Mouse (Mus musculus) E14TG2a.4 (cell line): ENCODE data around the gene Syngr1.

Source experiments
- H3K27me3 ChIP-seq: 2 replicates; pipeline ENCODE4 v1.6.1; 2014; ENCODE audit warnings: low read length, control low read depth; ENCODE audit not compliant: insufficient read depth
- H3K36me3 ChIP-seq: 2 replicates; pipeline ENCODE4 v1.6.1; 2014; ENCODE audit warnings: low read length, control low read depth; ENCODE audit not compliant: insufficient read depth
- H3K4me1 ChIP-seq: replicated peaks from 2 replicates; pipeline ENCODE4 v1.6.1; 2014; ENCODE audit warnings: low read depth, low read length, control low read depth
- H3K4me3 ChIP-seq: replicated peaks from 2 replicates; pipeline ENCODE4 v1.5.1; 2014; ENCODE audit warnings: mild to moderate bottlenecking, low read length
- H3K9me3 ChIP-seq: 2 replicates; pipeline ENCODE4 v1.6.1; 2014; ENCODE audit warnings: low read length, control low read depth
- CTCF ChIP-seq: conservative IDR thresholded peaks from 2 replicates; pipeline ENCODE4 v1.5.1; 2014; ENCODE audit warnings: low read length
- NANOG ChIP-seq: IDR thresholded peaks from 2 replicates; pipeline ENCODE4 v1.6.1; 2014; ENCODE audit warnings: borderline replicate concordance, low read length, mixed read lengths
- POU5F1 ChIP-seq: IDR thresholded peaks from 2 replicates; pipeline ENCODE4 v1.6.1; 2014; ENCODE audit warnings: low read length, borderline replicate concordance

The Syngr1 gene

DNA sequence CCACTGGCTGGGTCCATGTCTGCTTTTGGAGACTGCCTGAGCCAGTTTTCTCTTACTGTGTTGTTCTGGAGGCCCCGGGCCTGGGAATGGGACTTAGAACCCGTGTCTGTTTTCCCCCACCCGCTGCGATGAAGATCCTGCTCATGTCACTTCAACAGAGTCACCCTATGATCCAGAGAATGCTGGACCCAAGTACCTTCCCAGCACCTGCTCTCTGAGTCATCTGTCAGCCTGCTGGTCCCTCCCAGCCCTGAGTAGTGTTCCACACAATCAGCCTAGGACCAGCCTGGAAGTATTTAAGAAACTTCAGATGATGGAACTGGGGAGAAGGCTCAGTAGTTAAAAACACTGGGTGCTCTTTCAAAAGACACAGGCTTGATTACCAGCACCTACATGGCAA lies 72.6 kb downstream of the Syngr1 start:
- TF ChIP-seq POU5F1 (no peak), NANOG (no peak), CTCF (no peak)
- peaks cover 70% of the 10 kb centered on the region for H3K4me1 ChIP-seq
- no peaks in the 10 kb centered on the region for H3K9me3 ChIP-seq

DNA sequence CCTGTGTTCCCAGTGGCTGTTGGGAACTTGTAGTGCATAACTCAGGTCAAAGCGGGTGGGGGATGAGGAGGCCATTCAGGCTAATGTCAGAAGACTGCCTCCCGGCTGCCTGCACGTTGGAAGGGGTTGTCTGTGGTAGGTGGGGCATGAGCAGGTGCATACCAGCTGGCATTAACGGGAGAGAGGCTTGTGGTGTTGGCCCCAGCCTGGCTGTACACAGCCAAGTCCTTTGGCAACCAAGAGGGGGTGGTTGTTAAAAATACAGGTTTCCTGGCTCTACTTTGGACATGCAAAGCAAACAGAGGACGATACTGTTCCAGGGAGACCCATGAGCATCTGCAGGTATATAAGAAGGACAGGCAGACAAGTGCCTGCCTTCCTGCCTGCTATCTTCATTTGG lies 74.3 kb downstream of the Syngr1 start:
- Histone ChIP-seq H3K36me3 (peaks cover 30% of the 10 kb centered on the region), H3K4me3 (no peak overlapping the region), H3K27me3 (no peaks in the 10 kb centered on the region), H3K9me3 (no peaks in the 10 kb centered on the region), H3K4me1 (peaks cover 69% of the 10 kb centered on the region)
- TF ChIP-seq POU5F1 (no peak), CTCF (no peak), NANOG (no peak)

More for the DNA sequence above, 72.6 kb downstream of the Syngr1 start:
- Histone ChIP-seq H3K4me3 (no peak overlapping the region), H3K36me3 (peaks cover 41% of the 10 kb centered on the region), H3K27me3 (no peaks in the 10 kb centered on the region)
